Mouse (Mus musculus): Measurements from ENCODE around the gene Igfbp1. TPM values are rescaled to one million over a fixed set of nuclear protein-coding genes. Genes with fewer than 3 reads are reported as not detected.

Igfbp1 gene
- total and polyA plus RNA-seq, 2 experiments from 2014 or later, result not detected

GRCm38 (mm10) chr11:7236751-7237150 lies 39.2 kb downstream of the Igfbp1 start:
- Histone ChIP-seq H3K4me1 (ENCODE audit: insufficient read depth) (no peaks in the 10 kb centered on the region), H3K27me3 (ENCODE audit: insufficient read depth, low read length) (no peaks in the 10 kb centered on the region), H3K4me3 (ENCODE audit: low read depth, low read length) (no peak overlapping the region), H3K36me3 (ENCODE audit: insufficient read depth) (no peaks in the 10 kb centered on the region), H3K27ac (ENCODE audit: low read depth, low read length) (no peak overlapping the region), H3K4me2 (ENCODE audit: low read depth) (no peak overlapping the region), H3K9me3 (ENCODE audit: low read length) (no peaks in the 10 kb centered on the region), H3K9ac (no peak overlapping the region)
- WGBS, result 93% methylated on average over 2 of the region's 2 CpGs
- no peak for DNase-seq
- ATAC-seq, result no peak
- TF ChIP-seq CTCF (IDR thresholded peaks at IDR 0.05; ENCODE audit: low read depth), result no peak

DNA sequence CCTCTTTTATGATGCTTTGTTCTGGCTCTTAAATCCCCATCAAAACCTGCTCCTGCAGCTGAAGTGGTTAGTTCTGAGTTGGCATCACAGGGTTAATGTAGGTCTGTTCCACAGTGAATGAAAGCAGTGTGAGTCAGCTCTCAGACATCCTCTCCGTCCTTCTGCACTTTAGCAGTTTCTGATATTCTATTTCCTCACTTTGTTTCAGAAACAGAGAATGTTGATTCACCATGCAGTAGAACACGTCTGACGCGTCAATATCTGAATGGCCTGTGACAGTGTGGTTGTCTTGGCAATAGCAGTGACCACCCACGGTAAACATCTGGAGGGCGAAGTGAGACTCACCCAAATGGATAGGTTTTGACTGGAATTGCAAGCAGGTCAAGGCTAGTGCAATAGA lies 40.1 kb downstream of the Igfbp1 start:
- 80% methylated on average over 6 of the region's 6 CpGs for WGBS

GRCm38 (mm10) chr11:7238546-7238945 lies 41.0 kb downstream of the Igfbp1 start:
- Histone ChIP-seq H3K9ac (no peak overlapping the region), H3K4me2 (ENCODE audit: low read depth) (no peak overlapping the region), H3K4me1 (ENCODE audit: insufficient read depth) (no peaks in the 10 kb centered on the region), H3K27ac (ENCODE audit: low read depth, low read length) (no peak overlapping the region), H3K9me3 (ENCODE audit: low read length) (no peaks in the 10 kb centered on the region), H3K27me3 (ENCODE audit: insufficient read depth, low read length) (no peaks in the 10 kb centered on the region), H3K36me3 (ENCODE audit: insufficient read depth) (no peaks in the 10 kb centered on the region), H3K4me3 (ENCODE audit: low read depth, low read length) (no peak overlapping the region)
- DNase-seq (no peak), ATAC-seq (no peak)
- TF ChIP-seq CTCF (IDR thresholded peaks at IDR 0.05; ENCODE audit: low read depth), result no peak
- WGBS, result 92% methylated on average over 6 of the region's 6 CpGs

More for the DNA sequence above, 40.1 kb downstream of the Igfbp1 start:
- ATAC-seq (no peak), DNase-seq (no peak)
- H3K27ac ChIP-seq (ENCODE audit: low read depth, low read length), result no peak overlapping the region
- no peaks in the 10 kb centered on the region for H3K9me3 ChIP-seq (ENCODE audit: low read length)
- no peak for TF ChIP-seq CTCF (IDR thresholded peaks at IDR 0.05; ENCODE audit: low read depth)
- no peak overlapping the region for H3K9ac ChIP-seq
- no peaks in the 10 kb centered on the region for H3K4me1 ChIP-seq (ENCODE audit: insufficient read depth)
- no peaks in the 10 kb centered on the region for H3K36me3 ChIP-seq (ENCODE audit: insufficient read depth)
- no peak overlapping the region for H3K4me2 ChIP-seq (ENCODE audit: low read depth)
- H3K27me3 ChIP-seq (ENCODE audit: insufficient read depth, low read length), result no peaks in the 10 kb centered on the region
- no peak overlapping the region for H3K4me3 ChIP-seq (ENCODE audit: low read depth, low read length)

- no peak for ATAC-seq
- no peaks in the 10 kb centered on the region for H3K27me3 ChIP-seq (ENCODE audit: insufficient read depth, low read length)
- no peaks in the 10 kb centered on the region for H3K9me3 ChIP-seq (ENCODE audit: low read length)
- TF ChIP-seq CTCF (IDR thresholded peaks at IDR 0.05; ENCODE audit: low read depth), result no peak
- no peak for DNase-seq
- no peak overlapping the region for H3K9ac ChIP-seq
- H3K4me1 ChIP-seq (ENCODE audit: insufficient read depth), result no peaks in the 10 kb centered on the region
- no peak overlapping the region for H3K4me3 ChIP-seq (ENCODE audit: low read depth, low read length)
- no peaks in the 10 kb centered on the region for H3K36me3 ChIP-seq (ENCODE audit: insufficient read depth)
- H3K27ac ChIP-seq (ENCODE audit: low read depth, low read length), result no peak overlapping the region
- no peak overlapping the region for H3K4me2 ChIP-seq (ENCODE audit: low read depth)
- 69% methylated on average over 4 of the region's 4 CpGs for WGBS
These were observed 41.6 kb downstream of the Igfbp1 start for GRCm38 (mm10) chr11:7239041-7239740.

GRCm38 (mm10) chr11:7244782-7245181 lies 47.2 kb downstream of the Igfbp1 start:
- no peak for ATAC-seq
- WGBS, result 86% methylated on average over 1 of the region's 1 CpGs
- H3K9ac ChIP-seq, result no peak overlapping the region

DNA sequence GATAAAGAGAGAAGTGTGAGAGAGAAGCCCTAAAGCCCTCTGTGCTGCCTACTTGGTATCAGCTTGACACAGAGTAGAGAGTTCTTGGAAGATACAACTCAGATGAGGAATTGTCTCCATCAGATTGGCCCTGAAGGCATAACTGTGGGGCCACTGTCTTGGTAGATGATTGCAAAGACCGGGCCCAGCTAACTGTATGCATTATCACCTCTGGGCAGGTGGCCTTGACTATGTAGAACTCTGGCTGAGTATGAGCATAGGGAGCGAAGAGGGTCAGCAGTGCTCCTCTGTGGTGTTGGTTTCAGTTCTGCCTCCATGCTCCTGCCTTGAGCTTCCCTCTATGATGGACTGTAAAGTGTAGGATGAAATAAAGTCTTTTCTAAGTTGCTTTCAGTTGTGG lies 52.8 kb downstream of the Igfbp1 start:
- H3K4me3 ChIP-seq (ENCODE audit: low read depth, low read length), result no peak overlapping the region
- H3K27ac ChIP-seq (ENCODE audit: low read depth, low read length), result no peak overlapping the region
- no peaks in the 10 kb centered on the region for H3K36me3 ChIP-seq (ENCODE audit: insufficient read depth)
- no peak overlapping the region for H3K4me2 ChIP-seq (ENCODE audit: low read depth)
- no peaks in the 10 kb centered on the region for H3K4me1 ChIP-seq (ENCODE audit: insufficient read depth)
- H3K9ac ChIP-seq, result no peak overlapping the region
- ATAC-seq (no peak), DNase-seq (no peak)
- TF ChIP-seq CTCF (IDR thresholded peaks at IDR 0.05; ENCODE audit: low read depth), result no peak
- 88% methylated on average over 2 of the region's 2 CpGs for WGBS
- H3K9me3 ChIP-seq (ENCODE audit: low read length), result no peaks in the 10 kb centered on the region
- H3K27me3 ChIP-seq (ENCODE audit: insufficient read depth, low read length), result no peaks in the 10 kb centered on the region

More at GRCm38 (mm10) chr11:7244782-7245181, 47.2 kb downstream of the Igfbp1 start:
- Histone ChIP-seq H3K27me3 (ENCODE audit: insufficient read depth, low read length) (no peaks in the 10 kb centered on the region), H3K9me3 (ENCODE audit: low read length) (no peaks in the 10 kb centered on the region), H3K27ac (ENCODE audit: low read depth, low read length) (no peak overlapping the region), H3K36me3 (ENCODE audit: insufficient read depth) (no peaks in the 10 kb centered on the region), H3K4me1 (ENCODE audit: insufficient read depth) (no peaks in the 10 kb centered on the region), H3K4me3 (ENCODE audit: low read depth, low read length) (no peak overlapping the region), H3K4me2 (ENCODE audit: low read depth) (no peak overlapping the region)
- TF ChIP-seq CTCF (IDR thresholded peaks at IDR 0.05; ENCODE audit: low read depth), result no peak
- no peak for DNase-seq

DNA sequence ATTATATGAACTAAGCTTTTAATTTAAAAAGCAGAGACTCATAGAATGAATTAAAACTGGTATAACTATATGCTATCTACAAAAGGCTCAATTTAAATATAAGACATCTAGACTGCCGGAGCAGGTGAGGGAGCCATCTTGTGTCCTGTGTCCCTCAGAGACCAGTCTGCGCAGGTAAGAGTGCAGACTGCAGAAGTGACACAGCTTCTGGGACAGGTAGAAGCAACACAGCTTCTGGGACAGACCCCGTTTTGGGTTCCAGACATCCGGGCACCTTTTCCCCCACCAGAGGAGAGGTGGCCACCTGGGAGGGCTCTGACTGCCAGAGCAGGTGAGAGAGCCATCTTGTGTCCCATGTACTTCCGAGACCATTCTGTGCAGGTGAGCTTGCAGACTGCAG lies 53.3 kb downstream of the Igfbp1 start:
- no peaks in the 10 kb centered on the region for H3K4me1 ChIP-seq (ENCODE audit: insufficient read depth)

More for the DNA sequence above, 53.3 kb downstream of the Igfbp1 start:
- TF ChIP-seq CTCF (IDR thresholded peaks at IDR 0.05; ENCODE audit: low read depth), result no peak
- DNase-seq, result no peak
- H3K9me3 ChIP-seq (ENCODE audit: low read length), result no peaks in the 10 kb centered on the region
- no peak overlapping the region for H3K4me3 ChIP-seq (ENCODE audit: low read depth, low read length)
- ATAC-seq, result no peak
- no peaks in the 10 kb centered on the region for H3K27me3 ChIP-seq (ENCODE audit: insufficient read depth, low read length)
- no peak overlapping the region for H3K9ac ChIP-seq
- H3K27ac ChIP-seq (ENCODE audit: low read depth, low read length), result no peak overlapping the region
- H3K36me3 ChIP-seq (ENCODE audit: insufficient read depth), result no peaks in the 10 kb centered on the region
- H3K4me2 ChIP-seq (ENCODE audit: low read depth), result no peak overlapping the region
- WGBS, result 89% methylated on average over 5 of the region's 5 CpGs

Other genes starting within 250 kb of the Igfbp1 start
- gene Adcy1, start 134.3 kb upstream of the Igfbp1 start, total RNA-seq (2014; rRNA removed), result 115 and 159 TPM in 2 replicates
- gene Adcy1, start 134.3 kb upstream of the Igfbp1 start, polyA plus RNA-seq (2015; fragmentation: Nextera tagmentation; extraction: Ambion mirVana), result 12.6 and 13.6 TPM in 2 replicates
- not detected in 2 replicates for gene Gm11985, start 9.2 kb upstream of the Igfbp1 start, total RNA-seq (2014; rRNA removed)
- not detected in 2 replicates for gene Gm11985, start 9.2 kb upstream of the Igfbp1 start, polyA plus RNA-seq (2015; fragmentation: Nextera tagmentation; extraction: Ambion mirVana)
- 56.6 and 61.9 TPM in 2 replicates for gene Igfbp3, start 16.1 kb downstream of the Igfbp1 start, total RNA-seq (2014; rRNA removed)
- 29.9 and 32.6 TPM in 2 replicates for gene Igfbp3, start 16.1 kb downstream of the Igfbp1 start, polyA plus RNA-seq (2015; fragmentation: Nextera tagmentation; extraction: Ambion mirVana)

Data from forebrain, postnatal 0 days (tissue).